Mouse (Mus musculus) limb, embryonic 15.5 days (tissue): ENCODE results near the gene Snapin. TPM values are rescaled to one million over a fixed set of nuclear protein-coding genes. Genes with fewer than 3 reads are reported as not detected.

ENCODE experiments used
- ATAC-seq: fragments of 200-750 bp; cut with Nextera tagmentation; 2 replicates; pipeline ENCODE4 v1.8.0; 2017; ENCODE audit warnings: low read depth, moderate TSS enrichment; ENCODE audit not compliant: insufficient number of reproducible peaks, low FRiP score, low TSS enrichment
- H3K27ac ChIP-seq: fragments of 300-500 bp; sonication (generic); 2 replicates; pipeline ENCODE4 v1.5.1; 2015; ENCODE audit warnings: moderate library complexity, mild to moderate bottlenecking, inconsistent platforms
- H3K27me3 ChIP-seq: fragments of 300-500 bp; sonication (generic); 2 replicates; pipeline ENCODE4 v1.6.1; 2015; ENCODE audit warnings: inconsistent platforms
- H3K36me3 ChIP-seq: fragments of 300-500 bp; sonication (generic); 2 replicates; pipeline ENCODE4 v1.6.1; 2015; ENCODE audit warnings: inconsistent platforms
- H3K4me1 ChIP-seq: fragments of 300-500 bp; sonication (generic); 2 replicates; pipeline ENCODE4 v1.6.1; 2015; ENCODE audit warnings: inconsistent platforms
- H3K4me2 ChIP-seq: fragments of 300-500 bp; sonication (generic); 2 replicates; pipeline ENCODE4 v1.6.1; 2015; ENCODE audit warnings: mild to moderate bottlenecking, inconsistent platforms
- H3K4me3 ChIP-seq: fragments of 300-500 bp; sonication (generic); 2 replicates; pipeline ENCODE4 v1.5.1; 2015; ENCODE audit warnings: mild to moderate bottlenecking, inconsistent platforms
- H3K9ac ChIP-seq: fragments of 300-500 bp; sonication (generic); 2 replicates; pipeline ENCODE4 v1.6.1; 2015; ENCODE audit warnings: inconsistent platforms
- H3K9me3 ChIP-seq: fragments of 300-500 bp; sonication (generic); 2 replicates; pipeline ENCODE4 v1.6.1; 2016; ENCODE audit warnings: inconsistent platforms
- WGBS: fragments of 180-500 bp; shearing (Covaris S2); methylation state at CpG from one replicate; pipeline ENCODE4 v1.1.7; 2015; 5-methylcytosine and 5-hydroxymethylcytosine counted together
- polyA plus RNA-seq: library from polyadenylated mRNA; unstranded; fragments of >200 nt; fragmentation: Nextera tagmentation; extraction: Ambion mirVana; gene quantifications from 2 replicates; pipeline ENCODE4 v1.2.1, GENCODE M21; 2015

Gene Snapin
- polyA plus RNA-seq, 1 experiment from 2014 or later, result 89.9 TPM

- H3K4me3 ChIP-seq, result peak overlapping the region; percentile 33
- peak overlapping the region; percentile 23; the same call in 1 of the 2 replicates for H3K9ac ChIP-seq
- under 1% methylated on average over 17 of the region's 17 CpGs for WGBS
- peak overlapping the region; percentile 50 for H3K4me2 ChIP-seq
- no peaks in the 10 kb centered on the region for H3K9me3 ChIP-seq
- H3K27me3 ChIP-seq, result no peaks in the 10 kb centered on the region
- H3K36me3 ChIP-seq, result no peaks in the 10 kb centered on the region
- peak overlapping the region; percentile 89 for H3K27ac ChIP-seq
- H3K4me1 ChIP-seq, result peaks cover 16% of the 10 kb centered on the region
- ATAC-seq, result peak; percentile 93
These were observed 44.3 kb downstream of the Snapin start for GRCm38 (mm10) chr3:90446389-90447122.

- no peak for ATAC-seq
- 0 out of 2 replicates have a peak overlapping the region, but pooled peaks have one; percentile 33 for H3K4me3 ChIP-seq
- H3K9ac ChIP-seq, result no peak overlapping the region
These were observed 45.2 kb downstream of the Snapin start for GRCm38 (mm10) chr3:90445417-90446200.

GRCm38 (mm10) chr3:90443977-90444376 is 46.9 kb downstream of the Snapin start:
- H3K36me3 ChIP-seq, result no peaks in the 10 kb centered on the region
- no peaks in the 10 kb centered on the region for H3K27me3 ChIP-seq
- no peak overlapping the region for H3K4me2 ChIP-seq
- no peak overlapping the region for H3K9ac ChIP-seq
- WGBS, result 76% methylated on average over 3 of the region's 3 CpGs
- ATAC-seq, result no peak
- H3K27ac ChIP-seq, result no peak overlapping the region
- H3K4me3 ChIP-seq, result no peak overlapping the region
- H3K9me3 ChIP-seq, result no peaks in the 10 kb centered on the region
- H3K4me1 ChIP-seq, result peaks cover 16% of the 10 kb centered on the region

More at GRCm38 (mm10) chr3:90445417-90446200, 45.2 kb downstream of the Snapin start:
- peaks cover 16% of the 10 kb centered on the region for H3K4me1 ChIP-seq
- H3K27ac ChIP-seq, result peak overlapping the region; percentile 89
- WGBS, result 65% methylated on average over 11 of the region's 11 CpGs
- no peaks in the 10 kb centered on the region for H3K36me3 ChIP-seq
- H3K27me3 ChIP-seq, result no peaks in the 10 kb centered on the region
- H3K9me3 ChIP-seq, result no peaks in the 10 kb centered on the region
- H3K4me2 ChIP-seq, result 0 out of 2 replicates have a peak overlapping the region, but pooled peaks have one; percentile 50

GRCm38 (mm10) chr3:90440756-90441155 is 50.1 kb downstream of the Snapin start:
- H3K27ac ChIP-seq, result no peak overlapping the region
- no peak overlapping the region for H3K9ac ChIP-seq
- no peak overlapping the region for H3K4me2 ChIP-seq
- H3K4me1 ChIP-seq, result peaks cover 3% of the 10 kb centered on the region; the same call in 1 of the 2 replicates
- H3K27me3 ChIP-seq, result no peaks in the 10 kb centered on the region
- H3K36me3 ChIP-seq, result no peaks in the 10 kb centered on the region
- ATAC-seq, result no peak
- 73% methylated on average over 2 of the region's 2 CpGs for WGBS
- no peak overlapping the region for H3K4me3 ChIP-seq
- H3K9me3 ChIP-seq, result no peaks in the 10 kb centered on the region

Other genes starting within 250 kb of the Snapin start
- 5.8 and 6.5 TPM in 2 replicates for gene Creb3l4, start 247.5 kb downstream of the Snapin start, polyA plus RNA-seq
- gene Slc39a1, start 242.9 kb downstream of the Snapin start, polyA plus RNA-seq, result 119 and 122 TPM in 2 replicates
- 20.1 and 20.8 TPM in 2 replicates for gene Crtc2, start 236.9 kb downstream of the Snapin start, polyA plus RNA-seq
- gene Dennd4b, start 225.8 kb downstream of the Snapin start, polyA plus RNA-seq, result 3.9 and 4.7 TPM in 2 replicates
- 13.3 and 14.2 TPM in 2 replicates for gene Gatad2b, start 197.9 kb downstream of the Snapin start, polyA plus RNA-seq
- gene Slc27a3, start 101.1 kb downstream of the Snapin start, polyA plus RNA-seq, result 36.2 and 37.0 TPM in 2 replicates
- 25.6 and 28.0 TPM in 2 replicates for gene Ints3, start 57.4 kb downstream of the Snapin start, polyA plus RNA-seq
- 5.4 and 6.7 TPM in 2 replicates for gene Npr1, start 25.2 kb downstream of the Snapin start, polyA plus RNA-seq
- gene Ilf2, start 14.9 kb downstream of the Snapin start, polyA plus RNA-seq, result 171 and 176 TPM in 2 replicates
- gene Chtop, start 18.5 kb upstream of the Snapin start, polyA plus RNA-seq, result 146 and 147 TPM in 2 replicates
- gene S100a1, start 23.4 kb upstream of the Snapin start, polyA plus RNA-seq, result 38.7 and 40.1 TPM in 2 replicates
- 52.1 and 55.0 TPM in 2 replicates for gene S100a13, start 23.4 kb upstream of the Snapin start, polyA plus RNA-seq
- 171 TPM in 2 replicates for gene S100a14, start 35.8 kb upstream of the Snapin start, polyA plus RNA-seq
- 426 and 454 TPM in 2 replicates for gene S100a16, start 46.2 kb upstream of the Snapin start, polyA plus RNA-seq
- 1.8 and 2.6 TPM in 2 replicates for gene S100a3, start 69.5 kb upstream of the Snapin start, polyA plus RNA-seq
- gene S100a2, start 99.2 kb upstream of the Snapin start, polyA plus RNA-seq, result not detected in 2 replicates
- gene Gm42674, start 110.9 kb upstream of the Snapin start, polyA plus RNA-seq, result not detected in 2 replicates
- gene S100a4, start 112.7 kb upstream of the Snapin start, polyA plus RNA-seq, result 21.0 and 29.6 TPM in 2 replicates
- gene S100a5, start 117.5 kb upstream of the Snapin start, polyA plus RNA-seq, result not detected in 2 replicates
- gene S100a6, start 121.8 kb upstream of the Snapin start, polyA plus RNA-seq, result 481 and 553 TPM in 2 replicates
- 8.4 and 9.6 TPM in 2 replicates for gene S100a7a, start 163.0 kb upstream of the Snapin start, polyA plus RNA-seq
- 30.5 and 33.3 TPM in 2 replicates for gene S100a8, start 177.9 kb upstream of the Snapin start, polyA plus RNA-seq
- 20.9 and 25.6 TPM in 2 replicates for gene S100a9, start 204.7 kb upstream of the Snapin start, polyA plus RNA-seq
- 1.2 and 1.3 TPM in 2 replicates for gene Pglyrp4, start 235.9 kb upstream of the Snapin start, polyA plus RNA-seq